Mouse (Mus musculus) MEL (cell line): ENCODE results near the gene Olfr1231. TPM values are rescaled to one million over a fixed set of nuclear protein-coding genes. Genes with fewer than 3 reads are reported as not detected.

Experiments used
- DNase-seq: peaks from one replicate; pipeline ENCODE4 v3.0.0; 2011; ENCODE audit warnings: low read depth, low spot score
- H3K27ac ChIP-seq: 2 replicates; pipeline ENCODE4 v1.5.1; 2012; ENCODE audit warnings: low read depth, mild to moderate bottlenecking, control low read depth, low read length, moderate library complexity; ENCODE audit not compliant: control insufficient read depth
- H3K27me3 ChIP-seq, 2 experiments: fragments of 150-350 bp in 1 of 2; sonication (generic) in 1 of 2; 2 replicates each; pipeline ENCODE4 v1.6.1; 2012; ENCODE audit warnings: low read length in 2 of 2, mild to moderate bottlenecking in 2 of 2, improper control_type of control experiment in 1 of 2, moderate library complexity in 1 of 2; ENCODE audit not compliant: insufficient read depth in 2 of 2, control insufficient read depth in 1 of 2
- H3K36me3 ChIP-seq, 2 experiments: 2 replicates each; pipeline ENCODE4 v1.6.1; 2012 to 2014; ENCODE audit warnings: low read length in 2 of 2, improper control_type of control experiment in 1 of 2, inconsistent platforms in 1 of 2, mild to moderate bottlenecking in 1 of 2; ENCODE audit not compliant: insufficient read depth in 2 of 2, control insufficient read depth in 1 of 2
- H3K4me1 ChIP-seq, 2 experiments: fragments of 150-350 bp in 1 of 2; sonication (generic) in 1 of 2; 2 replicates each; pipeline ENCODE4 v1.6.1; 2012; ENCODE audit warnings: low read length in 2 of 2, improper control_type of control experiment in 1 of 2, mild to moderate bottlenecking in 1 of 2; ENCODE audit not compliant: insufficient read depth in 2 of 2, control insufficient read depth in 1 of 2
- H3K4me3 ChIP-seq, 2 experiments: fragments of 150-350 bp in 1 of 2; sonication (generic) in 1 of 2; 2 replicates each; pipeline ENCODE4 v1.5.1; 2012; ENCODE audit warnings: low read depth in 2 of 2, low read length in 2 of 2, mild to moderate bottlenecking in 2 of 2, moderate library complexity in 2 of 2, control low read depth in 1 of 2, improper control_type of control experiment in 1 of 2; ENCODE audit not compliant: control insufficient read depth in 1 of 2, insufficient read depth in 1 of 2
- H3K79me2 ChIP-seq: 2 replicates; pipeline ENCODE4 v1.6.1; 2012; ENCODE audit warnings: mild to moderate bottlenecking, low read length, moderate library complexity; ENCODE audit not compliant: control insufficient read depth, poor library complexity, insufficient read depth
- H3K9ac ChIP-seq: 2 replicates; pipeline ENCODE4 v1.6.1; 2012; ENCODE audit warnings: low read depth, mild to moderate bottlenecking, control low read depth, low read length, moderate library complexity; ENCODE audit not compliant: control insufficient read depth, poor library complexity, severe bottlenecking
- H3K9me3 ChIP-seq: fragments of 150-350 bp; sonication (generic); replicated peaks from 2 replicates; pipeline ENCODE4 v1.6.1; 2012; ENCODE audit warnings: mild to moderate bottlenecking, low read length, improper control_type of control experiment, moderate library complexity; ENCODE audit not compliant: insufficient read depth
- CHD1 ChIP-seq: IDR thresholded peaks from 2 replicates; pipeline ENCODE4 v1.6.1; 2012; ENCODE audit warnings: low read depth, mild to moderate bottlenecking, inconsistent platforms, low read length, improper control_type of control experiment
- CTCF ChIP-seq, 3 experiments: IDR thresholded peaks in 2 of 3; conservative IDR thresholded peaks in 1 of 3; 2 replicates each; pipeline ENCODE4 v1.5.1; 2011 to 2012; ENCODE audit warnings: low read length in 3 of 3, low read depth in 2 of 3, mild to moderate bottlenecking in 2 of 3, improper control_type of control experiment in 1 of 3, inconsistent platforms in 1 of 3, mixed read lengths in 1 of 3, moderate library complexity in 1 of 3; ENCODE audit not compliant: control insufficient read depth in 1 of 3, insufficient read depth in 1 of 3, poor library complexity in 1 of 3, severe bottlenecking in 1 of 3
- ELF1 ChIP-seq: IDR thresholded peaks from 2 replicates; pipeline ENCODE4 v1.6.1; 2014; ENCODE audit warnings: low read depth, mild to moderate bottlenecking, inconsistent platforms, low read length, improper control_type of control experiment, moderate library complexity
- GATA1 ChIP-seq: IDR thresholded peaks from 2 replicates; pipeline ENCODE4 v1.6.1; 2011; ENCODE audit warnings: low read depth, low read length, improper control_type of control experiment
- JUND ChIP-seq: IDR thresholded peaks from 2 replicates; pipeline ENCODE4 v1.6.1; 2011; ENCODE audit warnings: low read depth, mild to moderate bottlenecking, improper control_type of control experiment, low read length
- KAT2A ChIP-seq: conservative IDR thresholded peaks from 2 replicates; pipeline ENCODE4 v1.6.1; 2012; ENCODE audit warnings: low read depth, low read length, improper control_type of control experiment, inconsistent platforms
- MAFK ChIP-seq: IDR thresholded peaks from 2 replicates; pipeline ENCODE4 v1.6.1; 2011; ENCODE audit warnings: low read depth, mild to moderate bottlenecking, low read length, improper control_type of control experiment, borderline replicate concordance
- MXI1 ChIP-seq: IDR thresholded peaks from 2 replicates; pipeline ENCODE4 v1.6.1; 2011; ENCODE audit warnings: mild to moderate bottlenecking, low read depth, low read length, improper control_type of control experiment
- MYC ChIP-seq: IDR thresholded peaks from 2 replicates; pipeline ENCODE4 v1.6.1; 2011; ENCODE audit warnings: low read depth, mild to moderate bottlenecking, low read length, improper control_type of control experiment, moderate library complexity
- NELFE ChIP-seq: IDR thresholded peaks from 2 replicates; pipeline ENCODE4 v1.6.1; 2011; ENCODE audit warnings: low read depth, low read length, improper control_type of control experiment
- NRF1 ChIP-seq: IDR thresholded peaks from 2 replicates; pipeline ENCODE4 v1.6.1; 2014; ENCODE audit warnings: low read depth, mild to moderate bottlenecking, inconsistent platforms, low read length, improper control_type of control experiment, moderate library complexity; ENCODE audit not compliant: poor library complexity, insufficient read depth, severe bottlenecking
- POLR2A ChIP-seq, 2 experiments: IDR thresholded peaks; 2 replicates each; pipeline ENCODE4 v1.6.1; 2011 to 2012; ENCODE audit warnings: low read length in 2 of 2, mild to moderate bottlenecking in 2 of 2, control low read depth in 1 of 2, improper control_type of control experiment in 1 of 2, low read depth in 1 of 2, moderate library complexity in 1 of 2; ENCODE audit not compliant: control insufficient read depth in 1 of 2, insufficient read depth in 1 of 2, poor library complexity in 1 of 2
- POLR2AphosphoS2 ChIP-seq: IDR thresholded peaks from 2 replicates; pipeline ENCODE4 v1.6.1; 2011; ENCODE audit warnings: low read length, improper control_type of control experiment
- RAD21 ChIP-seq: IDR thresholded peaks from 2 replicates; pipeline ENCODE4 v1.6.1; 2011; ENCODE audit warnings: mild to moderate bottlenecking, low read depth, low read length, improper control_type of control experiment
- RCOR1 ChIP-seq: IDR thresholded peaks from 2 replicates; pipeline ENCODE4 v1.6.1; 2012; ENCODE audit warnings: low read depth, mild to moderate bottlenecking, inconsistent platforms, low read length, improper control_type of control experiment
- SIN3A ChIP-seq: IDR thresholded peaks from 2 replicates; pipeline ENCODE4 v1.6.1; 2012; ENCODE audit warnings: low read length, improper control_type of control experiment, inconsistent platforms
- SMC3 ChIP-seq: IDR thresholded peaks from 2 replicates; pipeline ENCODE4 v1.6.1; 2011; ENCODE audit warnings: low read depth, low read length, improper control_type of control experiment
- TBP ChIP-seq: IDR thresholded peaks from 2 replicates; pipeline ENCODE4 v1.8.0; 2011; ENCODE audit warnings: low read depth, low read length, improper control_type of control experiment
- USF1 ChIP-seq: IDR thresholded peaks from 2 replicates; pipeline ENCODE4 v1.6.1; 2014; ENCODE audit warnings: low read depth, mild to moderate bottlenecking, inconsistent platforms, low read length, improper control_type of control experiment, moderate library complexity
- ZC3H11A ChIP-seq: IDR thresholded peaks from 2 replicates; pipeline ENCODE4 v1.6.1; 2012; ENCODE audit warnings: low read depth, mild to moderate bottlenecking, inconsistent platforms, low read length, improper control_type of control experiment
- ZKSCAN1 ChIP-seq: IDR thresholded peaks from 2 replicates; pipeline ENCODE4 v1.6.1; 2012; ENCODE audit warnings: low read depth, mild to moderate bottlenecking, inconsistent platforms, low read length, improper control_type of control experiment, moderate library complexity
- ZMIZ1 ChIP-seq: IDR thresholded peaks from 2 replicates; pipeline ENCODE4 v1.6.1; 2012; ENCODE audit warnings: low read depth, mild to moderate bottlenecking, inconsistent platforms, low read length, improper control_type of control experiment, moderate library complexity
- polyA plus RNA-seq, 2 experiments: library from polyadenylated mRNA; stranded (reverse) in 1 of 2; unstranded in 1 of 2; fragments of >175 nt in 1 of 2; fragments of >200 nt in 1 of 2; gene quantifications; 2 replicates each; pipeline versions ENCODE4 v1.2.1 to v1.2.4; 2012; ENCODE audit warnings: low replicate concordance in 2 of 2, low read depth in 1 of 2; ENCODE audit not compliant: insufficient read length in 2 of 2, insufficient read depth in 1 of 2, missing spikeins in 1 of 2
- total RNA-seq: library from RNA; depleted of rRNA; stranded (reverse); fragments of 300-350 nt; gene quantifications from 2 replicates; pipeline ENCODE4 v1.2.3, GENCODE M21; 2012

Olfr1231 gene
- total and polyA plus RNA-seq, 3 experiments: not detected

- H3K36me3 ChIP-seq: no peaks in the 10 kb centered on the region
Measured at GRCm38 (mm10) chr2:89329575-89329974, 22.7 kb upstream of the Olfr1231 start, which contains the start of gene Olfr1232. TSS of gene Olfr1232 (minus strand) at chr2:89329675.

GRCm38 (mm10) chr2:89297168-89297567, 9.7 kb downstream of the Olfr1231 start, which contains the start of gene Olfr1230:
TSS of gene Olfr1230 (minus strand) at chr2:89297268.
- no peaks in the 10 kb centered on the region for H3K36me3 ChIP-seq
- no peak within 1 kb of the TSS for H3K27ac ChIP-seq
- no peaks in the 10 kb centered on the region; a peak in 1 of 4 replicates for H3K4me1 ChIP-seq
- DNase-seq: no peak
- no peaks in the 10 kb centered on the region for H3K79me2 ChIP-seq
- H3K9ac ChIP-seq: no peak within 1 kb of the TSS
- no peak within 1 kb of the TSS for H3K4me3 ChIP-seq
- no peak for TF ChIP-seq SIN3A
- no peak for TF ChIP-seq JUND
- TF ChIP-seq MXI1: no peak
- TF ChIP-seq ZMIZ1: no peak
- no peak for TF ChIP-seq GATA1
- no peak for TF ChIP-seq TBP
- TF ChIP-seq KAT2A: no peak
- no peak for TF ChIP-seq POLR2A (IDR thresholded peaks at IDR 0.05; ENCODE audit: control insufficient read depth in 1 of 2, insufficient read depth in 1 of 2, low read depth in 1 of 2, low read length in 2 of 2, poor library complexity in 1 of 2)
- no peak for TF ChIP-seq CTCF (IDR thresholded peaks at IDR 0.05 in 2 of 3, conservative IDR thresholded peaks at IDR 0.05 in 1 of 3; ENCODE audit: control insufficient read depth in 1 of 3, insufficient read depth in 1 of 3, low read depth in 2 of 3, low read length in 3 of 3, poor library complexity in 1 of 3, severe bottlenecking in 1 of 3)
- TF ChIP-seq MAFK: no peak
- TF ChIP-seq RCOR1: no peak
- no peak for TF ChIP-seq USF1
- TF ChIP-seq ZC3H11A: no peak
- no peak for TF ChIP-seq CHD1
- TF ChIP-seq ZKSCAN1: no peak
- TF ChIP-seq NELFE: no peak
- no peak for TF ChIP-seq ELF1
- no peak for TF ChIP-seq POLR2AphosphoS2
- TF ChIP-seq MYC: no peak
- H3K27me3 ChIP-seq: no peaks in the 10 kb centered on the region
- no peaks in the 10 kb centered on the region for H3K9me3 ChIP-seq

More at GRCm38 (mm10) chr2:89329575-89329974, 22.7 kb upstream of the Olfr1231 start, which contains the start of gene Olfr1232:
- Histone ChIP-seq H3K9ac (no peak within 1 kb of the TSS), H3K79me2 (no peaks in the 10 kb centered on the region), H3K27ac (no peak within 1 kb of the TSS), H3K4me3 (no peak within 1 kb of the TSS), H3K4me1 (no peaks in the 10 kb centered on the region), H3K27me3 (no peaks in the 10 kb centered on the region), H3K9me3 (no peaks in the 10 kb centered on the region)
- no peak for DNase-seq
- no peak for TF ChIP-seq ELF1
- no peak for TF ChIP-seq SIN3A
- TF ChIP-seq NRF1: no peak
- no peak for TF ChIP-seq SMC3
- TF ChIP-seq RAD21: no peak
- TF ChIP-seq POLR2AphosphoS2: no peak
